Mouse (Mus musculus) retina, adult 2 months (tissue): ENCODE measurements around the gene Prmt2.

Experiments used
- DNase-seq: peaks from one replicate; pipeline ENCODE4 v3.0.0-alpha.2; 2012; ENCODE audit warnings: low read depth, low spot score

Prmt2 gene

DNA sequence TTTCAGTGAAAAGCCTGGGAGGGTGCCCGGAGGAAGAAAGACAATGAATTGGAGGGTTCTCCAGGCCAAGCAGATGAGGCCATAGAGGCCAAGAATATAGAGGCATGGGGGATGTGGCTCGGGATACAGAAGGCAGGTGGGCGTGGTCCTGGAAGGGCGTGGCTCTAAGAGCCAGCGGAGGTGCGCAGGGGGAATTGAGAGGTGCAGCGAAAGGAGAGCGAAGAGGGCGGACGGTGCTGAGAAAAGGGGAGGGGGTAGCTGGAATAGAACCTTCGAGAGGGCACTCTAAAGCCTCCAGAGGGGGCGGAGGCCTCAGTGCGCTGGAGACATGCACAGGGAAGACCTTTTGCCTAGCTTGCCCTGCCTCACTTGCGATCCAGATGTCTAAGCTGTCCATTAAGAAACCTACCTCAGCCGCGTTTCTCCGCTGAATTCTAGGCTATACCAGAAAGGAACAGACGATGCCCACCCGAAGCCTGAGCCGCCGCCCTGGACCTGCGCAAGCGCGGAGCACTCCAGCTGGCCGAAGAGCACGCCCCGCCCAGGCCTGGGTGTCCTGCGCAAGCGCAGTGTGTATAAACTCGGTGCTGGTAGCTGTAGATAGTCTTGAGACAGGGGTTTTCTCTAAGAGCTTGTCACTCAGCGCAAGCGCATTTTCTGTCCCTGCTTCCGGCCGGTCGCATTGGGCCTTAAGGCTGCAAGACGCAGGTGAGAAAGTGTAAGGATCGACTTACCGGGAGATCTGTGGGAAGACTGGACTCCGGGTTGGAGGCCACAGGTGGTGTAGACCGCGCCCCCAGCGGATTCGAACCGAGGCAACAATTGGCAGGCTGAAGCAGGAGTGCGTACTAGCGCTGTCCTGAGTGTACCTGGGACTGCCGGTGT lies at the start of gene Prmt2:
TSS of gene Prmt2 (minus strand) at position 525 of the 885 bp plus-strand sequence.
- peak; percentile 79 for DNase-seq

DNA sequence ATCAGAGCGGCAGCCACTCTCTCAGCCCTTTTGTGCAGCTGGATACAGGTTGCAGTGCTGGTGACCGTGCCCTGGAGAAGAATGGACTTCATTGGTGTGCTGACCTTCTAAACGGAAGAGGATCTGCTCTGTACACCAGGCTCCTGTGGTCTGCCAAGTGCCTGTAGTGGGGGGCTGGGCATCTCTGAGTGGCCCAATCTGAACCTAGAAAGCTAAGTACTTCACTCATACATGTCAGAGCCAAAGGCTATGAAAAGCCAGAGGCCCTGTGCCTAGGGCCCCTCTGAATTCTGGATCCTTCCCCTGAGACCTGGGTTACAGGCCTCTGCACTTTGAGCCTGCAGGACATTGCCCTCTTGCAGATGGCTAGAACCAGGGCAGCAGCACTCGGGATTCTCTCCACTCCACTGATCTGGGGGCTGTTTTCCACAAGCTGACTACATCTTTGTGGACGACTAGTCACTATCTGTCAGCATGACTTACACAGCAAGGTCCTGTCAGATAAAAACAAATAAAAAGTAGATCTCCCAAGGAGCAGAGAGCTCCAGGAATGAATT lies 41.0 kb upstream of the Prmt2 start:
- no peak for DNase-seq

DNA sequence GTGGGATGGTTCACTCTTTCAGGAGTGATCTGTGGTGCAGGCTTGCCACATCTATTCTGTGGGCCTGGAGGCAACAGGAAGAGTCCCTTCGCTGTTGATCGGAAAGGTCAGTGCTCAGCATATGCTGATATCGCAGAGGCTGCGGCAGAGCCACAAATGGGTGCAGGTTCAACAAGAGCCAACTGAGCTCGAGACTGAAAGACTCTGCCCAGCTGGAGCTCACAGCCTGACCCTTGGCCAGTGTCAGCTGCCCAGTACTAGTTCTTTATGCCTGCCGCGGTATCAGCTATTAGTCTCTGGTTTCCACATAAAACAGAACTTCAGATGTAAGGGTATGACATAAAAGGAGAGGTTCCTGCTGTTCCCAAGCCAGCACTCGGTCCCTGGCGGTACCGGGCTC lies 37.6 kb upstream of the Prmt2 start:
- DNase-seq = no peak

DNA sequence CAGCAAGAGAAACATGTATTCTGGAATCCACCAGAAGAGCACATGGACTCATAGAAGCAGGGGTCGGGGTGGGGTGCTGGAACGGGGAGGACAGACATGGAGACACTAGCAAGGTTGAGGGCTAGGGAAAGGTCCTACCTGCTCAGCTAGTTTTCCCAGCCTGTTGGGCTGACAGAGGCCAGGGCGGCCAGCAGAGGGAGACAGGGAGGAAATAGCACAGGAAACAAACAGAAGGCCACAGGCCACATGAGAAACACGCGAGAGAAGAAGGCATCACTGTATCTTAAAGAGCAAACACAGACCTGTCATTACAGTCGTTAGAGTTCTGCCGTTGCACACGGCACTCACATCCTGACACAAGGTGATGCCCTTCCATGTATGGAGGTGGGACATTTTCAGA lies 33.6 kb upstream of the Prmt2 start:
- DNase-seq = no peak

DNA sequence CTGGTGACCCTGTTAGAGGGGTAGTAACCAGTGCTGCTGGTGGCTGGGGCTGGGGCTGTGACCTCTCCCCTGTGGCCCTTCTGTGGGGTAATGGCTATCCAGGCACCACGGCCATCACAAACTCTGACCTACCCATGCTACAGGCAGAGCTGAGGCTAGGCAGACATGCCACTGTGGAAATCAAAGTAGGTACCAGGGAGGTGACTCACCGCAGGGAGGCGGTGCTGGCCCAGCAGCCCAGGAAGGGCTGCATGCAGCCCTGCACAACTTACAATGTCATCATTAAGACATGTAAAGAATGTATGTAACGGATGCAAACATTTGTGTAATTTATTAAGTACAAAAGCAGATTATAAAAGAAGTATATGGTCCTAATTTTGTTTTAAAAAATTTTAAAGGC lies 24.8 kb upstream of the Prmt2 start:
- no peak for DNase-seq

DNA sequence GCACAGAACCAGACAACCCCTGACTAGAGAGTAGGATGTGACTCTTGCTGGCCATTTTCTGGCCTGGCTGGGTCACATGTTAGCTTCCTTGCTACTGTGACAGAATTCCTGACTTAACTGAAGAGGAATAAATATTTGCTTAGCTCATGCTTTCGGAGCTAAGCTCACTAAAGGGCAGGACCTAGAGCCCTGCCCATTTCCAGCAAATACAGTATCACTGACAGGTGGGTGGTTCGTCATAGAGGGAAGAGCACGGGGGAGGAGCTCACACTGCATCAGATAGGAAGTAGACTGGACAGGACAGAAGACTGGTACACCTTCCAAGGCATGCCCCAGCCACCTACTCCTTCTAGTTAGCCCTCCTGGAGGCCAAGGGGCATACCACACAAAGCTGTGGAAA lies 23.8 kb upstream of the Prmt2 start:
- no peak for DNase-seq

DNA sequence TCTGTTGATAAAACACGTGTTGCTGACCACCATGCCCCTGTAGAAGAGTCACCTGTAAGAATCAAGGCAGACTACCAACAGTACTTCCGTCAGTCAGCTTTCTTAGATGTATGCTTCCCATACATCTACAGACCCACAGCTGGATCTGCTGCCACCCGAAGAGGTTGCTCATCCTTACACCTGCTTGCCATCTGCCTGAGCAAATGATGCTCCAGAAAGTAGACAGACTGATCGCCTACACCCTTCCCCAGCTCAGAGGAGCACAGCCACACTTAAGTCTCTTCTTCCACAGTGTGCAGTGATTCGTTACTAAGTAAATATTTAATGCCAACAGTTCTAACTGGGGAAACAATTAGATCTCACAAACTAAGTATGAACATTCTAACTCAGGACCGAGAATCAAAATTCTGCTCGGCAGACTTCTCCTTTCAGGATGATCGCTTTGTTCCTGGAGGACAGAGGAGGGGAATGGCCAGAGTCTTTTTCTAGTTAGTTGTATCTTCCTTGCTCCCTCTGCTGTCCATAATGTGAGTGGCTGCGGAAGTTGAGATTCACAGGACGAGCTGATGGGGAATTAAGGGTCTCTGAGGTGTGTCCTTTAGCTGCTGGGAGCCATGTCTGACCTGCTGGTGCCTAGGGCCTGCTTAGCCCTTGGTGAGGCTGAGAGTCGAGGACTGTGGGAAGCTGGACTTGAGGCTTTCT lies 22.8 kb upstream of the Prmt2 start:
- no peak for DNase-seq

DNA sequence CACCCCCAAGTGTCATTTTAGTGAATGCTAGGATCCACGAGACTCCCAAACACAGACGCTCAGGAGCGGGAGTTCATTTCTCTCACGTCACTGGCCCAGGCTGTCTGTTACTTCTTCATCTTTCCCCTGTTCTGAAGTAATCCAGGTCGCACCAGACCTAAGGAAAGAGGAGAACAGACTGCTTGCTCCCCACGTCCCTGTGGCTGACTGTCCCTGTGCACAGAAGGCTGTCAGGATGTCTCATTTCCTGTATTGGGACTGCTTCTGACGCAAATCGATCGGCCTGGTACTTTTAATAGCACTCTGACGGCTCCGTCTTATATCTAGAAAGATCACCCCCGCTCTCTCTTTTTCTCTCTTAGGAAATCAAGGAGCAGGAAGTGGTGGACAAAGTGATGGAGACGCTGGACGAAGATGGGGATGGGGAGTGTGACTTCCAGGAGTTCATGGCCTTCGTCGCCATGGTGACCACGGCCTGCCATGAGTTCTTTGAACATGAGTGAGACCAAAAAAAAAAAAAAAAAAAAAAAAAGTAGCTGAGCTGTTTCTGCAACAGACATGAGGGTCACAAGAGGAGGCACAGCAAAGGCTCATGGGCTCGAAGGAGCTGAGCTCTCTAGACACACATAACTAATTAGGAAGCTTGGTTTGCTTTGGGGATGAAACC lies 22.0 kb upstream of the Prmt2 start:
- DNase-seq = no peak

DNA sequence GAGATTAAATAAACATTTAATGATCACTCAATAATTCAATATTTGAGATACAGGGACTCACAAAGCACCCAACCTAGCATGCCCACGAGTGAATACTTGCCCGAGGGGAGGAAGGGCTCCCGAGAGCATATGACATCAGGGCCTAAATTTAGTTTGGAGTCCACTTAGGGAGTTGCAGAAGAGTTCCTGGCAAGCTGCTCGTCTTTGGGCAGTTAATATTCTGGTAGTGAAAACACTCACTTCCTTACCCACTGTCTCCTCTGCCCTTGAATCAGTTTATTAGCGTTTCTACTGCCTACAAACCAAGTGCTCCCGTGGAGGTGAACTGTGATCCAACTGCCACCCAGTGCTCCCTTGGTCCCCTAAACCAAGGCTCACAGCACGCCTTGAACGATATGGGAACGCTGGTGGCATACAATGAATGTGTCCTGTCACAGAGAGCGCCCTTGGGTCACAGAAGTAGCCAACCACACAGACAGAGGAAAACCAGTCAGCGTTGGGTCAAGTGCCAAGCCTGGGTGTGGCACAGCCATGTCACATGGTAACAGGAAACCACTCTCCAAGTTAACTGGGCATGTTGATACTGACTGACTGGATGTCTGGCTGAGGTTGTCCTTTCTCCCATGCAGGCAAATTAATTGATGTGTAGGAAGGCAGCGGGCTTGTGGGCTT lies 20.2 kb upstream of the Prmt2 start:
- no peak for DNase-seq

DNA sequence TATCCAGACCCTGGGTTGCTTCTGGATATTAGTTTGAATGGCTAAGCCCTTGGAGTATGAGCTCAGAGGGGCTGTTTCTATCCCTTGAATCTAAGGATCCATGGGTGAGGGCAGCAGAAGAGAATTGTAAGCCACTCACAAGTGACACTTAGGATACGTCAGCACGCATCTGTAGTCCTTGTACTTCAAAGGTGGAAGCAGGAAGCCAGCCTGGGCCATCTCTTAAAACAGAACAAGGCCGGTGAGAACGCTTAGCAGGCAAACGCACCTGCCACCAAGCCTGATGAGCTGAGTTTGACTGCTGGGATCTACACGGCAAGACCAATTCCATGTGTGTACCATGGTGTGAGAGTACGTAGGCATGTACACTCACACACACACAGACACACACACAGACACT lies 19.6 kb upstream of the Prmt2 start:
- no peak for DNase-seq

DNA sequence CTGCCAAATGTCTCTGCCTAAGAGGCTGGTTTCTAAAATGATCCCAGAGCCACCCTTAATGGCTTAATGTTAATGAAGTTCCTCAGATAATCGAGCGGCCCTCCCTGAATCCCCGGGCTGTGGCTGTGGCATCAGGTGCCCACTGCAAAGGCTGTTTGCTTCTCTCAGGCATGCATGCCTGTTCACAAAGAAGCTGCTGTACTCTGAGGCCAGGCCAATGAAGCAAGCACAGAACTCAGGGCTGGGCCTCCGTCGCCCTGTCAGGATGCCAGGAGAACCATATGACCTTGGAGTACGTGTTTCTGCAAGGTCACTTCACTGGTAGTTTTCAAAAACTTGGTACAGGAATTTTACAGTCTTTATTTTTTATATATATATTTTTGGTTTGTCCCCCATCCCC lies 18.0 kb upstream of the Prmt2 start:
- no peak for DNase-seq

DNA sequence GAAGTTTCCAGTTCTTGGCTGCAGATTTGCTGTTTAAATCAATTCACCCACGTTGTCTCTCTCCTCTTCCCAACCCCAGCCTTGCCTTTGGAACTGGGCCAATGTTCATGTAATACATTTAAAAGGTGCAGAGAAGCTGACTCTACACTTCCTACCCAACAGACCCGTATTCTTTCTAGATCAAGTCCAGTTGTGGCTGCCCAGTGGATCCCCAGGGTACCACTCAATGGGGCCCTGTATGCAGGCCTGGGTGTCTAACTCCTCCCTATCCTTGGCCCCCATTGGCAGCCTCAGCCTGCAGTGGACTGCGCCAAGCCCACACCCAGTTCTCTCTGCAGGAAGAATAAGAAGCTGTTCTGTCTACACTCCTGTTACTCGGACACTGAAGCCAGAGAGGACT lies 15.9 kb upstream of the Prmt2 start, which contains the start of gene S100b:
TSS of gene S100b (plus strand) at position 318 of the 400 bp plus-strand sequence.
- no peak for DNase-seq

DNA sequence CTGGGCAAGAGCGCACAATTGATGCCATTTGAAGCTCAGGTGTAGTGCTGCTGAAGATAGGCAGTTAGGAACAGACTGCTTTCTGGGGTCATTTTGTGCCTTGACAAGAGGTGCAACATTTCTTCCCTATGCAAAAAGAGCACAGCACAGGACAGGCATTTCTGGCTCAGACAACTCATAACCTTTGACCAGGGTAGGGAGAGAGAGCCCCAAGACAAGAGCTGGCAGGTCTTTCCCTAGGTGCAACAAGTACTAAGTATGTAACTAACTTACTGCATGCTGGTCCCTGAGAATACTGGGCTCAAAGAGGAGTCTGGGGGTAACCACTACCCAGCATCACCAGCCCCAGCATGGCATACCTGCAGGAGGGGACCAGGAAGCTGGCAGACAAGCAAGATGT lies 15.4 kb upstream of the Prmt2 start:
- no peak for DNase-seq

DNA sequence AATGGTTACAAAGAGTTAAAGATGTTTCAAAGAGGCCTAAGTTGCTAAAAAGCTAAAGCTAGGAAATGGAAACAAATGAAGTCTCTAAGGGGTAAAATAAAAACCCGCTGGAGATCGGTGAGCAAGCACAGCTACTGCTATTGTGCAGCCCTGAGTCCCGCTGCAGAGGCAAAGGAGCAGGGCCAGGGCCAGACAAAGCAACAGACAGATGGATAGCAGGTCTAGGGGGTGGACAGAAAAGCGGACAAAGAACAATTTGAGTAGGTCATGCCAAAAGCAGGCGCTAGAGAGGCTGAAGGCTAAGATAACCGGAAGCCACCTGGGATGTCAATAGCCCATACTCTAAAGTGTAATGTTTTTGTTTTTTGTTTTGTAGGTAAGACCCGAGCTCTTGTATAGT lies 13.2 kb upstream of the Prmt2 start:
- no peak for DNase-seq

DNA sequence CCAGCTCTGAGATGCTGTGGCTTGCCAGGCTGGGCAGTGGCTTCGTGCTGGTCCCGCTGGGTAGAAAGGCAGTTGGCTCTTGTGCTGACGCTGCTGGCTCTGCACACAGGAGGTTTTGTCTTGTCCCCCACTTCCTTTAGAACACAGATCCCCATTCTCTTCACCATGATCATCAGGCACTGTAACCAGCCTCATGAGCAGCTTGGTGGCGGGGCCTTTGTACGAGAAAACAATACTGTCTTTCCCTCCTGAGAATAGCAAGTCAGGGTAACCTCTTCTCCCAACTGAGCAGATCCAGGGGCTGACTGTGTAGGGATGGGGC lies 10.9 kb upstream of the Prmt2 start:
- DNase-seq = no peak

DNA sequence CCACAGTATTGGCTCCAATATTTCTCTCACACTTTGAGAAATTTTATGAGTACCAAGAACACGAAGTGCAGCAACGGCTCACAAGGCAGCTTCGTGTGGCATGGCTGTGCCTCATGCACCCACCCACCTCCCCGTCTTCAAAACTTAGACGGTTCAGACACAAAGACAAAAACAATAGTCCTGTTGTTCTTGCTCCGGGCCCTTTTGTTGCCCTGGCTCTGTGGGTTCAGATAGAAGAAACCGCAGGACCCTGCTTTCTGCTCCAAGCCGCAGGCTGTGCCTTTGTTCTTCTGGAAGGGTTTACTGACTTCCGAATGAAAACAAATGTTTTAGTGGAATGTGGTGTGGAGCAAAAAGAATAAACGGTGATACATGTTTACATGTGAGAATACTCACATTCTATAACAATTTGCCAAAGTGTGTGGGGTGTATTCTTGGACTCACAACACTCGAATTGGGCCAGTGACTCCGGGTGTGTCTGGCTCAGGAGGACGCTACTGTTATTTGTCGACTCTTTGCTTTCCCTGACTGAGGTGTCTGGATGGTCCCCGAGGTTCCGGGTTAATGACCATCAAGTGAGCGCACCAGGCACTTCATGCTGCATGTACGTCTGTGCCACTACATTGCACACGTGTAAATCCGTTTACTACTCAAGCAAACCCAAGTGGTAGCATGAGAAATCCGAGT lies 10.4 kb upstream of the Prmt2 start:
- DNase-seq = no peak

DNA sequence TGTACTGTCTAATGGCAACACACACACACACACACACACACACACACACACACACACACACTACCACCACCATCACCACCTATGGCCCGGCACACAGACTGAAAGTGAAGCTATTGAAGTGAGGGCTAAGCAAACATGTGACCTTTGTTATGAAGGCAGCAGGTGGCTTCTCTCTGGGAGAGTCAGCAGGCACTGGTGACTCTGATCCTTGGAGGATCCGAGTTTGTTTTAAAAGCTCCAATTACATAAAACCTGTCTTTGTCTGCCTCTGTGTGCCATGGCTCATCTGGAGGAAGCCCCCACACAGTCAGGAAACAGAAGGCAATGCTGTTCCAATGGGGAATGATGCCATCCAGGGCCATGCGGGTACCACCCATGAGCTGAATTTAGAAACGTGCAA lies 8.9 kb upstream of the Prmt2 start:
- DNase-seq = no peak

DNA sequence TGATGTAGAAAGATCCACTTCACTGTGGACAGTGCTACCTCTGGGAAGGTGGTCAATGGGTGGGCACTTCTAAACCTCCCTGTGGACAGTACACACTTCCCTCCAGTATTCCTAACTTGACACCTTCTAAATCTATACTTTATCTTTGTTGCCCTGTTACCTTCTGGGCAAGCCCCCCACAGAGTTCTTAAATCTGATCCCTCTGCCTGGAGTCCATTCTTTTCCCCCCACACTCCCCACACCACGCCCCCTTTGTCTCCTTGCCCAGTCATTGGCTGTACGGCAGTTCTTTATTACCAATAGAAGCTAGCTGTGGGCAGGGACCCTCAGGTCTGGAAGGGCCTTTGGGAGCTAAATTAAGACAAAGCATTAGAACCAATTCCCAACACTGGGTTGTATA lies 7.4 kb upstream of the Prmt2 start:
- no peak for DNase-seq

DNA sequence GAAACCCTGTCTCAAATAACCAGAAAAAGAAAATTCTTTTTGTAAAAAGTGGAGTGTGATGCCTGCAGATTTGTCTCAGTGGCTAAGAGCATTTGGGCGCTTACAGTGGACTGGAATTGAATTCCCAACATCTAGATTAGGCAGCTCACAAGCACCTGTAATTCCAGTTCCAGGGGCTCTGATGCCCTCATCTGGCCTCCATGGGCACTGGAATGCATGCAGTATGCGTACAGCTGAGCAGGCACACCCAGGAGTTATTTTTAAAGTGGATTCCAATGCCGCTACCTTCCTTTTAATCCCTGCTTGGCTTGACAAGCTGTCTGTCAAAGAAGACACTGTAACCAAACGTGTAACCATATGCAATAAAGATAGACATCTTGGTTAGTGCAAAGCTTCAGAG lies 1.7 kb upstream of the Prmt2 start:
- DNase-seq = no peak

DNA sequence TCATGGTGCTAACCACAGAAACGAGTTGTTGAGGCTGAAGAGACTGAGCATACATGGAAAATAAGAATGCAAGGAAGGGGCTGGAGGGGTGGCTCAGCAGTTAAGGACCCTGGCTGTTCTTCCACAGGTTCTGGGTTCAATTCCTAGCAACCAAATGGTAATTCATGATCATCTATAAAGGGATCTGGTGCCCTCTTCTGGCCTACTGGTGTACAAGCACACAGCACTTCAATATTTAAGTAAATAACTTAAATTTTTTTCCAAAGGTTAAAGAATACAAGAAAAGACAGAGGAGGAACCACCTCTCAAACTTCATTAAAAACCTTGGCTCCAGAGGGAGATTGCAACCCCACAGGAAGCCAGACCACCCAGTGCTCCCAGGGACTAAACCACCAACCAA lies 8.0 kb downstream of the Prmt2 start:
- DNase-seq = no peak

DNA sequence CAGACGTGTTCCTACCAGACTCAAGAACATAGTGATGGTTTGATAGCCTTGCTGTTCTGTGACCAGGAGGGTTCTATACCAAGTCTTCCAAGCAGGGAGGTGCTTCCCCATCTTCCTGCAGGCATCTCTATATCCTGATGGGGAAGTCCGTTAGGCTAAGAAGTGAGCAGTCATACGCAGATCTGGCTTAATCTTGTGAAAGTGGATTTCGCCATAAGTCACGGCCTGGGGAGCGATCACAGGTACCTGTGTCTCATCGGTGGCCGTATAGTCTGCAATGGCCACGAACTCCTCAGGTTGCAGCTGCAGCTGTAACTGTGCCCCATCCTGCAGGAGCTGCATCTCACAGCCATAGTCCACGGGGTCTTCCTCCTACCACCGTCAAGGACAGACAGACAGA lies 11.7 kb downstream of the Prmt2 start:
- DNase-seq = no peak
